Mouse (Mus musculus): ENCODE data around the gene Dnpep. TPM values are rescaled to one million over a fixed set of nuclear protein-coding genes. Genes with fewer than 3 reads are reported as not detected.

Dnpep gene
- polyA plus RNA-seq, 1 experiment from 2014 or later: 178 TPM

GRCm38 (mm10) chr1:75262969-75263951 is 54.5 kb downstream of the Dnpep start:
- Histone ChIP-seq H3K4me1 (ENCODE audit: control insufficient read depth, insufficient read depth, low read length) (peaks cover 3% of the 10 kb centered on the region; the same call in 1 of the 2 replicates), H3K4me2 (ENCODE audit: low read length) (peak overlapping the region; percentile 56), H3K9me3 (replicated peaks; ENCODE audit: control insufficient read depth, low read length) (no peaks in the 10 kb centered on the region), H3K4me3 (ENCODE audit: low read depth, low read length) (peak overlapping the region; percentile 36), H3K27ac (ENCODE audit: low read depth, low read length) (no peak overlapping the region), H3K27me3 (replicated peaks; ENCODE audit: control insufficient read depth, insufficient read depth, low read length) (peaks cover 29% of the 10 kb centered on the region), H3K36me3 (ENCODE audit: control insufficient read depth, insufficient read depth, low read length) (no peaks in the 10 kb centered on the region), H3K9ac (ENCODE audit: low read length) (peak overlapping the region; percentile 49)
- peak; percentile 62 for DNase-seq (ENCODE audit: low spot score)
- WGBS: 2% methylated on average over 40 of the region's 40 CpGs
- peak; percentile 56 for ATAC-seq

GRCm38 (mm10) chr1:75261278-75261677 is 56.5 kb downstream of the Dnpep start:
- no peak for ATAC-seq
- H3K9me3 ChIP-seq (replicated peaks; ENCODE audit: control insufficient read depth, low read length): no peaks in the 10 kb centered on the region
- no peak overlapping the region for H3K4me3 ChIP-seq (ENCODE audit: low read depth, low read length)
- H3K4me2 ChIP-seq (ENCODE audit: low read length): no peak overlapping the region
- DNase-seq (ENCODE audit: low spot score): no peak
- no peak overlapping the region for H3K9ac ChIP-seq (ENCODE audit: low read length)
- H3K27me3 ChIP-seq (replicated peaks; ENCODE audit: control insufficient read depth, insufficient read depth, low read length): peaks cover 29% of the 10 kb centered on the region
- H3K36me3 ChIP-seq (ENCODE audit: control insufficient read depth, insufficient read depth, low read length): no peaks in the 10 kb centered on the region
- H3K4me1 ChIP-seq (ENCODE audit: control insufficient read depth, insufficient read depth, low read length): peaks cover 3% of the 10 kb centered on the region; the same call in 1 of the 2 replicates
- no peak overlapping the region for H3K27ac ChIP-seq (ENCODE audit: low read depth, low read length)

Other genes with a start within 250 kb of the Dnpep start
- 7.9 and 8.8 TPM in 2 replicates for gene Nhej1, start 192.8 kb downstream of the Dnpep start, polyA plus RNA-seq (2014; fragmentation: Nextera tagmentation; extraction: Ambion mirVana)
- gene Slc23a3, start 184.1 kb downstream of the Dnpep start, polyA plus RNA-seq (2014; fragmentation: Nextera tagmentation; extraction: Ambion mirVana): not detected in 2 replicates
- 40.4 and 53.6 TPM in 2 replicates for gene Cnppd1, start 175.3 kb downstream of the Dnpep start, polyA plus RNA-seq (2014; fragmentation: Nextera tagmentation; extraction: Ambion mirVana)
- gene Retreg2, start 175.2 kb downstream of the Dnpep start, polyA plus RNA-seq (2014; fragmentation: Nextera tagmentation; extraction: Ambion mirVana): 85.6 and 95.6 TPM in 2 replicates
- gene Zfand2b, start 149.3 kb downstream of the Dnpep start, polyA plus RNA-seq (2014; fragmentation: Nextera tagmentation; extraction: Ambion mirVana): 41.2 and 46.8 TPM in 2 replicates
- gene Abcb6, start 137.6 kb downstream of the Dnpep start, polyA plus RNA-seq (2014; fragmentation: Nextera tagmentation; extraction: Ambion mirVana): 26.2 and 30.4 TPM in 2 replicates
- 16.3 and 16.9 TPM in 2 replicates for gene Ankzf1, start 125.8 kb downstream of the Dnpep start, polyA plus RNA-seq (2014; fragmentation: Nextera tagmentation; extraction: Ambion mirVana)
- gene Atg9a, start 125.8 kb downstream of the Dnpep start, polyA plus RNA-seq (2014; fragmentation: Nextera tagmentation; extraction: Ambion mirVana): 25.5 and 34.1 TPM in 2 replicates
- 13.0 and 14.3 TPM in 2 replicates for gene Glb1l, start 107.2 kb downstream of the Dnpep start, polyA plus RNA-seq (2014; fragmentation: Nextera tagmentation; extraction: Ambion mirVana)
- gene Stk16, start 107.2 kb downstream of the Dnpep start, polyA plus RNA-seq (2014; fragmentation: Nextera tagmentation; extraction: Ambion mirVana): 116 and 130 TPM in 2 replicates
- 14.3 and 21.3 TPM in 2 replicates for gene Tuba4a, start 98.1 kb downstream of the Dnpep start, polyA plus RNA-seq (2014; fragmentation: Nextera tagmentation; extraction: Ambion mirVana)
- not detected in 2 replicates for gene A630095N17Rik, start 85.9 kb downstream of the Dnpep start, polyA plus RNA-seq (2014; fragmentation: Nextera tagmentation; extraction: Ambion mirVana)
- gene Dnajb2, start 81.6 kb downstream of the Dnpep start, polyA plus RNA-seq (2014; fragmentation: Nextera tagmentation; extraction: Ambion mirVana): 21.5 and 24.3 TPM in 2 replicates
- 5.1 and 8.0 TPM in 2 replicates for gene Ptprn, start 53.5 kb downstream of the Dnpep start, polyA plus RNA-seq (2014; fragmentation: Nextera tagmentation; extraction: Ambion mirVana)
- gene Resp18, start 39.6 kb downstream of the Dnpep start, polyA plus RNA-seq (2014; fragmentation: Nextera tagmentation; extraction: Ambion mirVana): 62.4 and 68.1 TPM in 2 replicates
- 1.3 and 1.4 TPM in 2 replicates for gene Des, start 42.3 kb upstream of the Dnpep start, polyA plus RNA-seq (2014; fragmentation: Nextera tagmentation; extraction: Ambion mirVana)
- gene Speg, start 57.3 kb upstream of the Dnpep start, polyA plus RNA-seq (2014; fragmentation: Nextera tagmentation; extraction: Ambion mirVana): 8.3 and 8.8 TPM in 2 replicates
- gene Gmppa, start 117.9 kb upstream of the Dnpep start, polyA plus RNA-seq (2014; fragmentation: Nextera tagmentation; extraction: Ambion mirVana): 72.4 and 76.0 TPM in 2 replicates
- gene Asic4, start 132.4 kb upstream of the Dnpep start, polyA plus RNA-seq (2014; fragmentation: Nextera tagmentation; extraction: Ambion mirVana): 0.76 and 0.84 TPM in 2 replicates
- gene Chpf, start 161.3 kb upstream of the Dnpep start, polyA plus RNA-seq (2014; fragmentation: Nextera tagmentation; extraction: Ambion mirVana): 21.6 and 24.2 TPM in 2 replicates
- gene Tmem198, start 161.5 kb upstream of the Dnpep start, polyA plus RNA-seq (2014; fragmentation: Nextera tagmentation; extraction: Ambion mirVana): 41.3 and 50.4 TPM in 2 replicates
- 17.0 and 17.7 TPM in 2 replicates for gene Obsl1, start 188.5 kb upstream of the Dnpep start, polyA plus RNA-seq (2014; fragmentation: Nextera tagmentation; extraction: Ambion mirVana)
- 4.9 and 6.3 TPM in 2 replicates for gene Inha, start 189.1 kb upstream of the Dnpep start, polyA plus RNA-seq (2014; fragmentation: Nextera tagmentation; extraction: Ambion mirVana)
- gene Stk11ip, start 203.5 kb upstream of the Dnpep start, polyA plus RNA-seq (2014; fragmentation: Nextera tagmentation; extraction: Ambion mirVana): 8.7 and 10.7 TPM in 2 replicates
- gene Slc4a3, start 228.3 kb upstream of the Dnpep start, polyA plus RNA-seq (2014; fragmentation: Nextera tagmentation; extraction: Ambion mirVana): 12.6 and 18.7 TPM in 2 replicates